Mouse (Mus musculus): Measurements from ENCODE around the gene Slc41a2.

The Slc41a2 gene

DNA sequence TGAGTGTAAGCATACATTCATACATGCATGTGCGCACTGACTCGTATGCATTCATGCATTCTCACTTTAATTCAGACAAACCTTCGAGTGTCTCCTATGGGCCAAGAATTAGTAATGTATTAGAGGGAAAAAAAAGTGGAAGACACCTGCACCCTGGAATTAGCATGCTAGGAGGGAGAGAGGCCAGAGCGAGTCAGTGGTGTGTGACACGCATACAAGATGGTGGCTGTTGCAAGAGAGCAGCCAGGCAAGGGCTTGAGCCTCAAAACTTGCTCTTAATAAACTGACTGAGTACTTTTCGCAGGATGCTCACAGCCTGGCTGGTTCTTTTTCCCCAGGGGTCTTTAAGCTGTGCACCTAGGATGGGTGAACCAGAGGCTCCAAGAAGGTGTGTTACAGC, 152.6 kb downstream of the Slc41a2 start:
- no peak for DNase-seq (ENCODE audit: low spot score in 2 of 2)

GRCm38 (mm10) chr10:83184480-83185069, 153.1 kb downstream of the Slc41a2 start:
- DNase-seq (ENCODE audit: low spot score in 2 of 2) = peak; percentile 72 to 74

GRCm38 (mm10) chr10:83183634-83184479, 153.8 kb downstream of the Slc41a2 start:
- no peak for DNase-seq (ENCODE audit: low spot score in 2 of 2)

GRCm38 (mm10) chr10:83182573-83182960, 155.1 kb downstream of the Slc41a2 start:
- DNase-seq (ENCODE audit: low spot score in 2 of 2) = peak; percentile 81 to 83

- peak; percentile 51 to 57 for DNase-seq (ENCODE audit: low spot score in 2 of 2)
These were observed 155.7 kb downstream of the Slc41a2 start for GRCm38 (mm10) chr10:83181831-83182572.

All from right cerebral cortex, postnatal 10 days (tissue).